Mouse (Mus musculus): ENCODE measurements around the gene Atp1b4.
"Not testable (repeated sequence)": the region's sequence is repeated elsewhere in the genome, so short reads cannot be mapped to it uniquely, and the experiment has no call there.

Gene Atp1b4

DNA sequence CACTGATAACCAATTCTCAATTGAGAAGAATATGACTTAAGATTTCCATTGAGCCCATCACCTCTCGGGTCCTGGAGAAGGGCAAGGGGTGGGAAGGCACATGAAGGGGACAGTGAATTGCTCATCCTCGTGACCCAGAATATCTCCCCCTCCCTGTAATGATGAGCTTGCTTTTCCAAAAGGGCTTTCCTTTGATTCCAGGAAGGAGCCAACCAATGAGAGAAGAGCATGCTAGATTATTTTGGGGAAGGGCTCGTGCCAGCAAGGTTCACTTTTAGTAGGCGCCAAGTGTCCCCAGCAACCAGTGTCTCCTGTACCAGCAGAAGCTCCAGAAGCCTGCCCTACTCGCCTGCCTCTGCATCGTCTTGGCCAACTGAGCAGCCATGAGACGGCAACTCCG lies at the start of gene Atp1b4:
Gene Atp1b4, plus strand, starts transcription at position 301 of the 400 bp plus-strand sequence.
- CTCF ChIA-PET: no interaction called here

DNA sequence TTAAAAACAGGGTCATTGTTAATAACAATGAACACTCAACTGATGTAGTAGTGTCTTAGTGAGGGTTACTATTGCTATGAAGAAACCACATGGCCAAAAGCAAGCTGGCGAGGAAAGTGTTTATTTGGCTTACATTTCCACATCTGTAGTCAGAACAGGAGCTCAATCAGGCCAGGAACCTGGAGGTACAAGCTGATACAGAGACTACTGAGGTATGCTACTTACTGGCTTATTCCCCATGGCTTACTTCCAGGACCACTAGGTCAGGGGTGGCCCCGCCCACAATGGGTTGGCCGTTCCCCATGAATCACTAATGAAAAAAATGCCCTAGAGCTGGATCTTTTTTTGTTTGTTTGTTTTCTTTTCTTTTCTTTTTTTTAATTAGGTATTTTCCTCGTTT lies 7.4 kb upstream of the Atp1b4 start:
- CTCF ChIA-PET: no interaction called here

DNA sequence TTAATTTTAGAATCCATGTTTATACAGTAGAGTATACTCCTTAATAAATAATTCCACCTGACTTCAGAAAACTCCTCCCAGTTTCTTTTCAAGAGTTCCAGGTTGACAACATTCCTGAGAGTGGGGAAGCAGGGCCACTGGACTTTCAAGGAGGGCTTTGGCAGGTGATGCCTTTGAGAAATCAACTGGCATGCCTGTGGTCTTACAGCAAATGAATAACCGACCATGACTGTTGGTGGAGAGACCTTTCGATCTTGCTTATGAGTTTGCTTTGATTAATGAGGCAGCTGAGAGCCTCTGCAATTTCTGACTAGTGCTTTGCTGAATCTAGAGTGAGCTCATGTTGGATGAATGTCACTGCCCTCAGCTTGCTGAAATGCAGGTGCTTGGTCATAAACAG lies 4.9 kb upstream of the Atp1b4 start:
- CTCF ChIA-PET: no interaction called here

DNA sequence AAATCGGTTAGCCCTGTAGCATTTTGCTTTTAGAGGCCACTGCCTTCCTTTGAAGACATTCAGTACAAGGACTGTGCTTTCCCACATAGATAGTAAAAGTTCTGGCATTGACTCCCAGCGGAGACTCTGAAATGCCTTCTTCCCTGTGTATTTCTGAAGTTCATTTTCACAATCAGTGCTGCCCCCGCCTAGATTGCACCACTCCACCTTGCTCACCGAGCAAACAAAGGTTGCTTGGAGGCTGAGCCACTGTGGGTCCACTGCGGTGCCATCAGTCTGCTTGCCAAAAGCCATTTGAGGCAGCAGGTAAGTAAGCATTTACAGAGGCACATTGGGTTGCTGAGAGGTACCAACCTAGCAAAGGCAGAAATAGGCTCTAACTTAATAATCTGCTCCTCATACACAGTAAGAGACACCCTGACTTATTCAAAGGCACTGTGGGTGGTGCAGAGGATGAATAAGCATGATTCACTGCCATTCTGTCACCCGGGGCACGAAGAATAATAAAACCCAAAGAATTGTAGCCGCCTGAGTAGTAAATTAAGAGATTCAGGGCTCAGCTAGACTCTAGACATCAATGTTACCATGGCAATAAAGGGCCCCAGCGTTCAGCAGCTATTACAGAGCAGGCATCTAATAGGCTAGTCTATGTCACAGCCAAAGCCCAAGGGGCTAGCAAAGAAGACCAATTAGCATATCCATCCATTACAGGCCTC lies 2.9 kb upstream of the Atp1b4 start:
- CTCF ChIA-PET: no interaction called here

DNA sequence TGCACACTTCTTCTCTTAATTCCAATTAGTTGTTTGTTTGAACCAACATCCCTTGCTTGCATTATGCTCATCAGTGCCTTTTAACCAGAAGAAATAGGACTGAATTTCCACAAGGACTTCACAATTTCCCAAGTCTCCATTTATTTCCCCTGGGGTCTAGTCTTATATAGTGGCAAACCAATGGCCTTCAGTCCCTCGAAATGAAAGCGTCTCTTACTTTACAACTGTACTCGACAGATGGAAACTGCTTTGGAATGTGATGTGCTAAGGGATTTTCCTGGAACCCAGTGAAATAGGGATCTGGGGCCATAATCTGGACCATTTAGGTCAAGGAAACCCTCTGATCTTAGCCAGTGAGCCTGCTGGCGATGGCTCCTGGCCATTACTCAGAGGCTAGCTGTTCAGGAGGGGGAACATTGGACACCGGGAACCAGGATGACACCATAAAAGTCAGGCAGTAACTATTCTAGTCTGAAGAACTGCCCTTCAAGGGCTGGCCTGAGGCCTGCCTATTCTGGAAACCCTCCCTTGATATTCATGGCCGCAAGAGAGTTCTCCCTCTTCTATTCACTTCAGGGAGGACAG lies 2.3 kb upstream of the Atp1b4 start:
- CTCF ChIA-PET: no interaction called here

DNA sequence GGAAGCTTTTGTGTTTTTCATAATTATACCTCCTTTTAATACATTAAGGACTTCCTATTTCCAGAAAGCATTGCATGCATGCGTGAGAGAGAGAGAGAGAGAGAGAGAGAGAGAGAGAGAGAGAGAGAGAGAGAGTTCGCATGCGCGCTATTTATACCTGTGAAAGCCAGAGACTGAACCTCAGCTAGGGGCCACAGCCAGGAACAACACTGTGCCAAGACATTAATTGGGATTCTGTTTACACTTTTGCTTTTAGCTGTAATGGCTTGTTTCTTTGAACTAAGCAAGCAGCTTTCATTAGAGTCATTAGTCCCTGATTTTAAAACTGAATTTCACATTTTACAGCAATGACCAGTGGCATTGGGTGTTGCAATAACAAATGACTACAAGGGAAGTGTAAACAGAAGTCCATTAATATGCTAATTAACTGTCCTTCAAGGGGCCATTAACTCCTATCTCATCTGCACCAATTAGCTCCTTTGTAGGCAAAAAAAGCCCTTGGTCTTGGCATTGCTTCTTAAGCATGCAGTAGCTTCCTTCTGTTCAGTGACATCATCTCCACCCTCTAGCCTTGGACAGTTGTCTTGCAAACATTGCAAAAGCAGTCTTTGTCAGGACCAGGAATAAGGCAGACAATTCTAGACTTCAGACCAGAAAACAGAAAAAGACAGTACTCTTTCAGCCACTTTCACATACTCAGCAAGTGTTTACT lies 14.9 kb downstream of the Atp1b4 start:
- CTCF ChIA-PET: no interaction called here

DNA sequence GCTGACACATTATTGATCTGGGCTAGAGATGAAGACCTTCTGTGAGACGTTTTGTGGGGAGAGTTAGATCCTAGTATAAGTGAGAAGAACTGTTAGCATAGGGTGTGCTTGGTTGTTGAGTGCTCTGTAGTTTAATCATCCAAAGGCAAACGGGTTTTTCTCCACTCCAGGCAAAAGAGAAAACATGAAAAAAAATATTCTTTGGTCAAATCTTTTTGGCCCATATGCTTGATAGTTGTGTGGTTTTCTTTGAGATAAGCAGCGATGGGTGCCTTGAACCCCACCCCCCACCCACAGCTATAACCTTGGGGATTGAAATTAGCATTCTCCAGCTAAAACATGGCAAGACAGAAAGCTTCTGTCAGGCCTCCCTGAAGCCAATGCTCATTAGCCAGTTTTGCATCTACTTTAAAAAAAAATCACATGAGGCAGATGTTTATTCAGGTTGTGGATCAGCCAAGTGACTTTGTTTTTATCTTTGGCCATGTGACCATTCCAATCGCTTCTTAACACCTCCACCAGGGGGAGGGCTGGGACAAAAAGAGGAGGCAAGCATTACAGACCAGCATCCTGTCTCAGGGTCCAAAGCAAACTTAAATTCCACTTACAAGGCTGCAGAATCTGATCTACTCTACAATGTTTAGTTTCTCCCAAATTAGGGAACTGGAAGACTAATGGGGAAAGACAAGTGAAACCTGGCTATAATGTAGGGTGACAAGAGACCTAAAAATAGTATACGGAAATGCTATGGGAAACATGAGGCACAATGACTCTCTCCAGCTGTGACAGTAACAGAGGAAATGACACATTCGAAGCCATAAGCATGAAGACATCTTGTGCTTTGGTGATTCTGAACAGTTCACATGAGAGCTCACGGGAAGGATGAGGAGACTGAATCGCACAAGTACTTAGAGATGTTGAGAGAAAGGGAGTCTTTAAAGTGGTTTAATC lies 18.6 kb downstream of the Atp1b4 start:
- CTCF ChIA-PET: no interaction called here

DNA sequence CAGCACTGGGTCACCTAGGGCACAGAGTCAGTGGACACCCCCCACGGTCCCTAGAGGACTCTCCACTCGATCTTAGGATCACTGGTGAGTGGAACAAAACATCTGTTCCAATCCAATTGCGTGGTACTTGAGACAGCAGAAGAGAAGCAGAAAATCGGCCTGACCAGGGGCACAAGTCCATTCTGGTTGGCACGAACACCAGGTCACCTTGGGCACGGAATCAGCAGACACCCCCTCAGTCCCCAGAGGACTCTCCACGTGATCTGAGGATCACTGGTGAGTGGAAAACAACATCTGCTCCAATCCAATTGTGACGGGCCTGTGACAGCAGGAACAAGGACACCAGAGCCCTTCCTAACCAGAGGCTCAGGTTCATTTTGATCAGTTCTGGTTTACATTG lies 46.0 kb downstream of the Atp1b4 start:
- CTCF ChIA-PET: no interaction called here

DNA sequence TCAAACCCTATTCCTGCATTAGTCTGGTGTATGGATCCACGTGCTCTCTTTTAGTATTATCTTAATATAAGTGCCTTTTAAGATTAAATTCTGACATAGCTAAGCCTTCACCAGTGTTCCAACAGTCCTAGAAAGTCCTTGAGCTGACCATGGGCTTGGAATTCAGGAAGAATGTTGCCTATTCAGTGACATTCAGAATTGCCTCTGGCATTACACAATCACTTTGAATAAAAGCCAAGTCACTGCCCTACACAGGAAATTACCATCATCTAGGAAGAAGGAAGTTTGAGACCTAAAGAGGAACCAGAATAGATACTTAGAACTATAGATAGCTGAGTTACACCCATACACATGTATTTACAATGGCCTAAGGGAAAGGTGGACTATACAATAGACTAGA lies 48.6 kb downstream of the Atp1b4 start:
- CTCF ChIA-PET: not testable (repeated sequence)

DNA sequence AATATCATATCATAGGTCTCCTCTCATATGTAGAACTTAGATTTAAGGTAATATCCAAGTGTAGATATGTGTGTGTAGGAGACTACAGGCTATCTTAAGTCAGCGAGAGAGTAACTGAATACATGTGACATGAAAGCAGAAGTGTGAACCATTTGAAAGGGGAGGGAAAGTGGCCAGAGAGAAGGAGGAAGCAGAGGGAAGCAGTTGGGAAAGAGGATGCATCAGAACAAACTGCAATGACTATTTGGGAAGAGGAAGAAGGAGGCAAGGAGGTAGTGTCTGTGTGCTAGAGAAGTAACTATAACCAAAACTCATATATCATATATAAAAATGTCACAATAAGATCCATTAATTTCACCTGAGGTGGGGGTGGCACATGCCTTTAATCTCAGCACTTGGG lies 57.2 kb downstream of the Atp1b4 start:
- CTCF ChIA-PET: not testable (repeated sequence)
